Mouse (Mus musculus): Measurements from ENCODE around the gene Cbs. TPM values are rescaled to one million over a fixed set of nuclear protein-coding genes. Genes with fewer than 3 reads are reported as not detected.

Cbs gene
- total RNA-seq, 2 experiments from 2014 or later, result 2.4 TPM; not detected in 1

DNA sequence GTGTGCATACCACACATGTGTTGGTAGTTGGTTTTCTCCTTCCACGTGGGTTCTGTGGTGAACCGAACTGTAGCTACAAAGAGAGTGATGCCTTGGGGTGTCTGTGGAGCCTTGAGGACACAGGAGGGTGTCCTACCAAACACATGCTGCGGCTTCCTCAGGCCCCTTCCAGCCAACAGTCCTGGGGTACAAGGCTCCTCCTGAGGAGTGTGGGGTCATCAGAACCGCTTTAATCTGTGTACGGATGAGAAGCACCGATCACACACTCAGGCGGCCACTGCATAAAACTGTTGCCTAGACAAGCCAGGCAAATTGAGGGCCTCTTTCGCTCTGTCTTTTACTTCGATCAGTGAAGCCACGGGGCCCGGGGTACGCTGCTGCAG, 73.4 kb downstream of the Cbs start:
- ATAC-seq (replicated peaks; ENCODE audit: low FRiP score, low TSS enrichment, poor library complexity, severe bottlenecking), result no peak

DNA sequence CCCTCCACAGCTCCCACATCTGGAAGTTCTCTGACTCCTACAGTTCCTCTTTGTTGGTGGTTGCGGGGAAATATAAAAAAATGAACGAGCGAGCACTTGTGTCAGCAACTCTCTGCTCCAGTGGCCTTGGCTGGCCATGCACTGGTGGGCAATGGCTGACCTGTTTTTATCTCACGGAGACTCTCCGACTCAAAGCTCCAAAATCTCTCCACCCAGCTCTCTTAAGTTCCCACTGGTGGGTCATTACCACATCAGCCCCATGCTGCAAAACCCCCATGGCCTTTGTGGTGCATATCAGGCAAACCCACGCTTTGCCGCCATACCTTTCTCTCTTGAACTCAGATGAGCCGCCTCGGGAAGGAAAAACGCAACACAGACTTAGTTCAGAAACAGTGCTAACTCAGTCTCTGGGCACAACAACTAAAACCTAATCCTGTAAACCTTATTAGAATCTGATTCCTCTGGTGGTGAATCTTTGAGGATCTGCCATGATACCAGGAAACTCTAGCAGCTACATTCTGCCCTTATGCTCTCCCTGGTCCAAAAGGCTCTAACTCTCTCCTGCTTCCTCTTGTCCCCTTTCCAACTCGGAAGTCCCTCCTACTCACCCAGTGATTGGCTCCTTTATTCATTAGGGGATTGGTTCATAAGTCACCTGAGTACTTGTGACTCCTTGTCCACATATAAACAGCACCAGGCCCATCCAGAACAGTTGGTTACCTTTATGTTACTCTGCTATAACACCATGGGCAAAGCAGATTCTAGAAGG, 77.8 kb downstream of the Cbs start:
- ATAC-seq (replicated peaks; ENCODE audit: low FRiP score, low TSS enrichment, poor library complexity, severe bottlenecking), result no peak

Other genes starting within 250 kb of the Cbs start
- gene Wdr4, start 117.3 kb downstream of the Cbs start, total RNA-seq (2014; fragmentation: Nextera tagmentation), result 38.3 and 47.6 TPM in 2 replicates
- 18.1 and 62.9 TPM in 2 replicates for gene Wdr4, start 117.3 kb downstream of the Cbs start, total RNA-seq (2017)
- gene Ndufv3, start 117.1 kb downstream of the Cbs start, total RNA-seq (2014; fragmentation: Nextera tagmentation), result 142 and 209 TPM in 2 replicates
- 217 and 233 TPM in 2 replicates for gene Ndufv3, start 117.1 kb downstream of the Cbs start, total RNA-seq (2017)
- gene Pknox1, start 72.5 kb downstream of the Cbs start, total RNA-seq (2014; fragmentation: Nextera tagmentation), result 18.5 and 35.2 TPM in 2 replicates
- 15.8 and 18.2 TPM in 2 replicates for gene Pknox1, start 72.5 kb downstream of the Cbs start, total RNA-seq (2017)
- gene U2af1, start 21.7 kb upstream of the Cbs start, total RNA-seq (2014; fragmentation: Nextera tagmentation), result 178 and 219 TPM in 2 replicates
- gene U2af1, start 21.7 kb upstream of the Cbs start, total RNA-seq (2017), result 310 and 385 TPM in 2 replicates
- not detected in 2 replicates for gene Cryaa, start 40.6 kb upstream of the Cbs start, total RNA-seq (2014; fragmentation: Nextera tagmentation)
- not detected in 2 replicates for gene Cryaa, start 40.6 kb upstream of the Cbs start, total RNA-seq (2017)
- 4.1 and 10.3 TPM in 2 replicates for gene Sik1, start 218.6 kb upstream of the Cbs start, total RNA-seq (2014; fragmentation: Nextera tagmentation)
- gene Sik1, start 218.6 kb upstream of the Cbs start, total RNA-seq (2017), result 9.6 and 14.4 TPM in 2 replicates